Mouse (Mus musculus) neural tube, embryonic 14.5 days (tissue): ENCODE measurements around the gene Saysd1. TPM values are rescaled to one million over a fixed set of nuclear protein-coding genes. Genes with fewer than 3 reads are reported as not detected.
A peak's percentile ranks its signal among the peaks of the same experiment; 100 is the strongest.

Experiments
- ATAC-seq: fragments of 200-750 bp; cut with Nextera tagmentation; 2 replicates; pipeline ENCODE4 v1.8.0; 2017; ENCODE audit warnings: low read depth, mild to moderate bottlenecking, moderate TSS enrichment, moderate library complexity
- H3K27ac ChIP-seq: fragments of 300-500 bp; sonication (generic); 2 replicates; pipeline ENCODE4 v1.5.1; 2014; ENCODE audit warnings: low read depth, mild to moderate bottlenecking, control low read depth, low read length, moderate library complexity, mixed read lengths
- H3K27me3 ChIP-seq: fragments of 300-500 bp; sonication (generic); 2 replicates; pipeline ENCODE4 v1.6.1; 2014; ENCODE audit warnings: low read length; ENCODE audit not compliant: control insufficient read depth, insufficient read depth
- H3K36me3 ChIP-seq: fragments of 300-500 bp; sonication (generic); 2 replicates; pipeline ENCODE4 v1.6.1; 2014; ENCODE audit warnings: low read length, mixed read lengths; ENCODE audit not compliant: control insufficient read depth, insufficient read depth
- H3K4me1 ChIP-seq: fragments of 300-500 bp; sonication (generic); 2 replicates; pipeline ENCODE4 v1.6.1; 2014; ENCODE audit warnings: low read length; ENCODE audit not compliant: control insufficient read depth, insufficient read depth
- H3K4me2 ChIP-seq: fragments of 300-500 bp; sonication (generic); 2 replicates; pipeline ENCODE4 v1.6.1; 2014; ENCODE audit warnings: mild to moderate bottlenecking, low read depth, low read length, control low read depth
- H3K4me3 ChIP-seq: fragments of 300-500 bp; sonication (generic); 2 replicates; pipeline ENCODE4 v1.5.1; 2014; ENCODE audit warnings: low read depth, low read length, control low read depth, mixed read lengths
- H3K9ac ChIP-seq: fragments of 300-500 bp; sonication (generic); replicated peaks from 2 replicates; pipeline ENCODE4 v1.6.1; 2014; ENCODE audit warnings: low read depth, mild to moderate bottlenecking, control low read depth, low read length, mixed read lengths
- H3K9me3 ChIP-seq: fragments of 300-500 bp; sonication (generic); 2 replicates; pipeline ENCODE4 v1.6.1; 2016; ENCODE audit warnings: low read length; ENCODE audit not compliant: control insufficient read depth
- WGBS: fragments of 180-500 bp; shearing (Covaris S2); extraction: QIAGEN DNeasy Blood & Tissue Kit; methylation state at CpG from one replicate; pipeline ENCODE4 v1.1.7; 2014; 5-methylcytosine and 5-hydroxymethylcytosine counted together
- polyA plus RNA-seq: library from polyadenylated mRNA; unstranded; fragments of >200 nt; fragmentation: Nextera tagmentation; extraction: Ambion mirVana; gene quantifications from 2 replicates; pipeline ENCODE4 v1.2.1, GENCODE M21; 2014

The Saysd1 gene
- polyA plus RNA-seq, 1 experiment from 2014 or later = 16.0 TPM

DNA sequence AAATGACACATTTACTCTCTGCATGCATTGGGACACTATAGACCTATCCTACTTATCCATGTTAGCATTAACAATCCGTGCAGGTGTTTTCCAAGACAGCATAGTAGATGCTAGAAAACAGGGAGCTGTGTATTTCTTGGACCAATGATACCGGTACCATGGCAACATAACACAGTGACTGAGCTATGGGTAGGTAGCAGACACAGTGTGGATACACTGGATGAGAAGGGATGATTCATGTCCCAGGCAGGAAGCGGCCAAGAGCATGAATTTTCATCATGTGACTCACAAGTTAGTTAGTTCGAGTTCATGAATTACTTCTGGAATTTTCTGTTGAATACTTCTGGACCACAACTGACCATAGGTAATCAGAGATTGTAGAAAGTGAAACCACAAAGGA, 16.6 kb upstream of the Saysd1 start:
- H3K27me3 ChIP-seq = no peaks in the 10 kb centered on the region
- no peak overlapping the region for H3K4me3 ChIP-seq
- no peak overlapping the region for H3K27ac ChIP-seq
- H3K9ac ChIP-seq = no peak overlapping the region
- no peak overlapping the region for H3K4me2 ChIP-seq
- H3K9me3 ChIP-seq = no peaks in the 10 kb centered on the region
- no peaks in the 10 kb centered on the region for H3K36me3 ChIP-seq
- no peak for ATAC-seq
- H3K4me1 ChIP-seq = no peaks in the 10 kb centered on the region
- 87% methylated on average over 4 of the region's 4 CpGs for WGBS

DNA sequence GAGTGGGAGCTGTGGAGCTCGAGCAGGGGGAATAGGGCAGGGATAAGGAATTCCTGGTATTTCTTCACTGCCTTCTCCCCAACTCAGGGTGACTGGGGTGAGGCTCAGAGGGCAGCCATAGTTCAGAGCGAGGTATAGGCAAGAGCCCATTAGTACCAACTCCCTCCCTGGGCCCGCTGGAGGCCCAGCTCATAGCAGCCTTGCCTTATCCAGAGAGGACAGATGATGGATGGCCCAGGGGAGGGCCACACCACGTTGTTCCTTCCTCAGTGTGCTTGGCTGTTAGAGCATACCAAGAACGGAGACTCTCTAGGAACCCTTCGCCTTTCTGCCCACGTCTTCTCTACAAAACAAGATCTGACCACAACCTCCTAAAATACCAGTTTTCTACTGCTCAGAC, 15.9 kb upstream of the Saysd1 start:
- H3K27ac ChIP-seq = no peak overlapping the region
- H3K36me3 ChIP-seq = no peaks in the 10 kb centered on the region
- H3K4me2 ChIP-seq = no peak overlapping the region
- H3K4me3 ChIP-seq = no peak overlapping the region
- no peaks in the 10 kb centered on the region for H3K9me3 ChIP-seq
- WGBS = 71% methylated on average over 7 of the region's 7 CpGs
- no peak for ATAC-seq
- H3K4me1 ChIP-seq = no peaks in the 10 kb centered on the region
- H3K27me3 ChIP-seq = no peaks in the 10 kb centered on the region
- H3K9ac ChIP-seq = no peak overlapping the region

DNA sequence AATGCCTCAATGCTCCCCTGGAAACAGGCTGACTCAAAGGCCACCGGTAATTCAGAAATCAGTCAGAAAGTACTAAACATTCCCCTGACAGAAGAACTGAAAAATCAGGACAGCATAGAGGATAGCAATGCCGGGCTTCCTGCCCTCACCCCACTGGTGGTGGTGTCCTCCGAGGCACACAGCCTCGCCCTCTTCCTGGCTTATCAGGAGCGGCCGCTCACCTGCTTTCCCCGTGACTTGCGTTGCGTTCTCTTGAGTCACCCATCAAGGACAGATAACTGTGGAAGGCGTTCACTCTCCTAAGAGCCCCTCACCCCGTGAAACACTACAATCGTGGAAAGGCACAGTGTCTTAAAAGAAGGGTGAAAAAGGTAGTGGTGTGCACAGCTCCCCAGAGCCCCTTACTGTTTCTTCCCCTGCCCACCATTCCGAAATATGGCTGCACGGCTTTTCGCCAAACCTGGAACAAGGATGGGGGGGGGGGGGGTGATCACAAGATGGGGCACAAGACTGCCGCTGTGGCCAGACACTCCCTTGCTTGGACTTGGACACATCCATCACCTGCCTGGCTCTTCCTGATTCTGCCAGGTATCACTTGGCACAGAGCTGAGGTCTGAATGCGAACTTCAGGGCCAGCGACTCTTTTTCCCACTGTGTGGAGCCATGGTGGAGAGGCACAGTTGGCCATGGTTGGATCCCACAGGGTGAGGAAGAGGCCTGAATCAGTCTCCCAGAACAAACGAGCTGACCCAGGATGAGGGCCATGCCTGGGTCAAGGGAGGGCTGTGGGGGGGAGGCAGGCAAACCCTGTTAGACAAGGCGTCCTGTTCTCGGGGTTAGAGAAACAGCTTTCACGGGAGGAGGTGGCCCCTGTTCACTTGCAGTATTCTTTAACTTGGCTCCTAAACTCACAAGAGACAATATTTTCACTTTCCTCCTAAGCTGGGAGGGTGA, 11.1 kb upstream of the Saysd1 start:
- no peak overlapping the region for H3K27ac ChIP-seq
- no peak for ATAC-seq
- no peaks in the 10 kb centered on the region for H3K27me3 ChIP-seq
- no peak overlapping the region for H3K9ac ChIP-seq
- H3K4me1 ChIP-seq = no peaks in the 10 kb centered on the region
- no peaks in the 10 kb centered on the region for H3K36me3 ChIP-seq
- H3K4me2 ChIP-seq = no peak overlapping the region
- H3K9me3 ChIP-seq = no peaks in the 10 kb centered on the region
- 88% methylated on average over 21 of the region's 22 CpGs for WGBS
- H3K4me3 ChIP-seq = no peak overlapping the region

DNA sequence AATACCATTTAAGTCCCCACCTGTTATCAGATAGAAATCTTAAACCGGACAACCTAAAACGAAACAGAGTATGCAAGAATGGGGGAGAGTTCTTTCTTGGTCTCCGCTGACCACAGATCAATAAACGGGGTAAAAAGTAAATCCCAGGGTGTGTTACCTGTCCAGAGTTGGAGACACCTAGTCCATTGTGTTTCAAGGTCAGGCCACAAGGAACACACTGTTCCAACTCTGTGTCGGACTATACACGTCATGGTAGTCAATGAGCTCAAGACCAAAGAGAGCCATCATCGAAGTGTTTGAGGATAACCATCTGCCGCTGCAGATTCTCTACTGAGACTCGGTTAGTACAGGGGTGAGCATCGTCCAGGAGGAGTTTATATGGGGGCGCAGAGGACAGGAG, 10.2 kb upstream of the Saysd1 start:
- Histone ChIP-seq H3K27me3 (no peaks in the 10 kb centered on the region), H3K4me2 (no peak overlapping the region), H3K9me3 (no peaks in the 10 kb centered on the region), H3K4me3 (no peak overlapping the region), H3K4me1 (no peaks in the 10 kb centered on the region), H3K27ac (no peak overlapping the region), H3K9ac (no peak overlapping the region), H3K36me3 (no peaks in the 10 kb centered on the region)
- no peak for ATAC-seq
- 97% methylated on average over 11 of the region's 11 CpGs for WGBS

DNA sequence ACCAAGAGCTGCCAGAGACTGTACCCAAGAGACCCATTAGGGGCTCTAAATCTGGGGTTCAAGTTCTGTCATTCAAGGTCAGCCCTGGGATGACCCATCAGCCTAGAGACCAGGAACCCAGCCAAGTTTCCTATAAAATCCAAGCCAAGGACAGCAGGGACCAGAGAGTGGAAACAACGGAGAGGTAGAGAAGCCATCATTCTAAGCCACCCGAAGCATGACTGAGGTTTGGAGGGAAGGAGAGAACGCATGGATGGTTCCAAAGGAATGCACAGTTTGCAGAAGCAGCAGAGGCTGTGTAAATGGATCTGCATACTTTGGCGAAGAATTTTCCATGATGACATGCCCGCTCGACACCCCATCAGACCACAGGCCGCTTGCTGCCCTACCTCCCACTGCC, 9.5 kb upstream of the Saysd1 start:
- WGBS = 95% methylated on average over 7 of the region's 7 CpGs
- no peak overlapping the region for H3K27ac ChIP-seq
- H3K4me1 ChIP-seq = no peaks in the 10 kb centered on the region
- H3K9ac ChIP-seq = no peak overlapping the region
- ATAC-seq = no peak
- no peaks in the 10 kb centered on the region for H3K27me3 ChIP-seq
- no peaks in the 10 kb centered on the region for H3K36me3 ChIP-seq
- H3K4me3 ChIP-seq = no peak overlapping the region
- no peak overlapping the region for H3K4me2 ChIP-seq
- no peaks in the 10 kb centered on the region for H3K9me3 ChIP-seq

DNA sequence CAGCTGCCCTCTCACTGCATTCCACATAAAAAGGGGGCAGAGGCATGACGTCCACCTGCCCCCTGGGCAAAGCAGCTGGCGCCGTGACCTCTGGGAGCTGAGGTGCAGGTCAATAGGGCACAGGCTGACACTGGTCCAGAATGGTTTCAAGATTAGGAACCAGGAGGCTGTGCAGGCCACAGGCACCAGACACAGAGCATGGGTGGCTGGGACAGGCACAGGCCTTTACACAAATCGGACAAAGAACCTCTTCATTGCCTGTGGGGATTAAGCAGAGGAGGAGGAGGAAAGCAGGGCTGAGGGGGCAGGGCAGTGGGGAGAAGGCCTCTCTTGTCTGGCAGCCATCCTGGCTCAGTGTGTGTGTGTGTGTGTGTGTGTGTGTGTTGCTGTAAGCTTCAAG, 5.8 kb upstream of the Saysd1 start:
- Histone ChIP-seq H3K9me3 (no peaks in the 10 kb centered on the region), H3K9ac (no peak overlapping the region), H3K27me3 (no peaks in the 10 kb centered on the region), H3K27ac (peak overlapping the region; percentile 6; the same call in 1 of the 2 replicates), H3K4me3 (no peak overlapping the region), H3K4me2 (no peak overlapping the region), H3K4me1 (no peaks in the 10 kb centered on the region), H3K36me3 (no peaks in the 10 kb centered on the region)
- 63% methylated on average over 4 of the region's 4 CpGs for WGBS
- peak; percentile 38; the same call in 1 of the 2 replicates for ATAC-seq

DNA sequence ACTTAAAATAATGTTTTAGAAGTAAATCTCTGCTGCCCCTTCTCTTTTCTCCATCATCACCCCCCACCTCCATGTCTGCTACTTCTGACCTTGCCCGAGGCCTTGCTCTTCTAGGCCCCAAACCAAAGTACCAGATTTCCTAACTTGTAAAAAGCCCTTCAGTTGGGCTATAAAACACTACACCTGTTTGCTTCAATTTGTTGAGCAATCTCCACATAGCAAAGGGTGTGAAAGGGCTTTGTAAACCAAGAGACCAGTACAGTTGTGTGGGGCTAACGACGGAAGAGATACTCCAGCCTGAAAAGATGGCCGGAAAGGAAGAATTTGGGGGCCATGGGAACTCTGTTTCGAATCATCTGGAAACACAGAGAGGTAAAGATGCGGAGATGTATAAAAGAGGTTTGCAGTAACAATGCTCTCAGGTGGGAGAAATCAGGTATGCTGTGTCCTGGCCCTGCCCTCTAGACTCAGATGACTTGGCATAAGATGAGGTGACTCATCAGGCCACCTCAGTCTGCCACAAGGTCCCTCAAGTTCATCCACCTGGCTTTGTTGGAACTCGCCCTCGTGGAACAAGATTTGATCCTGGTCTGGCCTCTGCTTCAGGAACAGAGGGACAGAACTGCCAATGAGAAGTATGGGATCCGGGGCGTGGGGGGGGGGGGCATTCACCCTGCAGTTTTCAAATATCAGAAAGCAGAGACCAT, 3.2 kb downstream of the Saysd1 start:
- WGBS = 92% methylated on average over 10 of the region's 10 CpGs
- no peak overlapping the region for H3K9ac ChIP-seq
- no peak overlapping the region for H3K4me3 ChIP-seq
- ATAC-seq = no peak
- no peaks in the 10 kb centered on the region for H3K4me1 ChIP-seq
- H3K36me3 ChIP-seq = no peaks in the 10 kb centered on the region
- no peak overlapping the region for H3K4me2 ChIP-seq
- H3K27ac ChIP-seq = no peak overlapping the region
- H3K9me3 ChIP-seq = no peaks in the 10 kb centered on the region
- no peaks in the 10 kb centered on the region for H3K27me3 ChIP-seq

DNA sequence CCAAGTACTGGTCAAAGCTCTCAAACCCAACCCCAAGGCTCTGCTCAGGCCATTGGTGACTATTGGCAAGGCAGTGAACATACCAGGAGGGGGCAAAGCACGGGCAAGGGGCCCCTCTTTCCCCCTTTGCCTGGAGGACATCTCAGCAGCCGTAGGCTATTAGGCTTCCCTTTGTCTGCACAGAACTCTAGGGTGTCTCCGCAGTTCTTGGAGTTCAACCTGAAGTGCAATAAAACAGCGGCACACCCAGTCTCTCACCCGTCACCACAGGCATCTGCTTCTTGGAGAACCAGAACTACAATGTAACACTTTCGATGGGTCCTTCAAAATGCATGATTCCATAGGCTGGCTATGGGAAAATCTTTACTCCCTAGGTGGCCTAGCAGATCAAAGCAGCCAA, 10.2 kb downstream of the Saysd1 start:
- Histone ChIP-seq H3K9ac (no peak overlapping the region), H3K27me3 (no peaks in the 10 kb centered on the region), H3K36me3 (no peaks in the 10 kb centered on the region), H3K4me2 (no peak overlapping the region), H3K9me3 (no peaks in the 10 kb centered on the region), H3K4me3 (no peak overlapping the region), H3K4me1 (no peaks in the 10 kb centered on the region), H3K27ac (no peak overlapping the region)
- 71% methylated on average over 6 of the region's 6 CpGs for WGBS
- ATAC-seq = no peak

DNA sequence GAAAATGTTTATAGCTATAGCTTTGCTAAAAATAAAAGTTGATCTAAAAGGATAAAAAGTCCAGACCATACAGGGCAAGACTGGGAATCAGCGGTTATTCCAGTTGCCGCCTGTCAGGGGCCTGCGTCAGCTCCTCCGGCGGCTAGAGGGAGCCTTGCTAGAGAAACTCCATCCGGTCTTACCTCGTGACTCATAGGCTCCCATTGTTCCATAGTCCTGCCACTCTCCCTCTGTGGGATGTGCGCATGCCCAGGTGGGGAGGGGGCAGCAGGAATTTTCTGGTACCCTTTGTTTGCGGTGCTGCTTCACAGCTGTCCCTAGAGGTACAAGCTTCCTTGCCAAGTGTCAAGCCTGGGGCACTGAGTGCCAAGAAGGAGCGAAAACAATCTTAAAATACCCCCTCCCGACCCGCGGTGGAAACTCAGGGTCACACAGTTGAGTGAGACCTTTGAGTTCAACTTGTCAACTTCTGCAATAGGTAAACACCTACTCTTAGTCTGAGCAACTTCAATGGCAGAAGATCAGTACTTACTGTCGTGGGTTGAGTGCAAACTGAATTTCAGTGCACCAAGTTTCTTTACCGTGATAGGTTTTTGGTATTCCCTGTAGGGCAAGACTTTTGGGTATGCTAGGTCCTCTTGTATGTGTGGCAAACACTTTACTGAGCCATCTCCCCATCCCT, 10.8 kb downstream of the Saysd1 start:
- Histone ChIP-seq H3K9me3 (no peaks in the 10 kb centered on the region), H3K4me1 (no peaks in the 10 kb centered on the region), H3K36me3 (no peaks in the 10 kb centered on the region), H3K27me3 (no peaks in the 10 kb centered on the region), H3K9ac (no peak overlapping the region), H3K4me2 (no peak overlapping the region), H3K4me3 (no peak overlapping the region), H3K27ac (no peak overlapping the region)
- no peak for ATAC-seq
- 82% methylated on average over 15 of the region's 15 CpGs for WGBS
